Mouse (Mus musculus) gonadal fat pad, adult 2 months (tissue): ENCODE results near the gene Pak6. TPM values are rescaled to one million over a fixed set of nuclear protein-coding genes. Genes with fewer than 3 reads are reported as not detected.

ENCODE experiments used
- DNase-seq: peaks from one replicate; pipeline ENCODE4 v3.0.0-alpha.2; 2012; ENCODE audit warnings: low read depth
- polyA plus RNA-seq: library from polyadenylated mRNA; depleted of rRNA; stranded (reverse); fragments of >200 nt; gene quantifications from 2 replicates; pipeline ENCODE4 v1.2.3, GENCODE M21; 2012

Gene Pak6
- polyA plus RNA-seq, 1 experiment: 1.8 TPM

- DNase-seq: no peak
Measured at GRCm38 (mm10) chr2:118697311-118697877, 34.3 kb downstream of the Pak6 start.

- no peak for DNase-seq
Measured at GRCm38 (mm10) chr2:118697955-118698354, 34.9 kb downstream of the Pak6 start.

- no peak for DNase-seq
Measured at GRCm38 (mm10) chr2:118700179-118701062, 37.3 kb downstream of the Pak6 start.

GRCm38 (mm10) chr2:118701161-118701560, 38.1 kb downstream of the Pak6 start:
- DNase-seq: no peak

- no peak for DNase-seq
Measured at GRCm38 (mm10) chr2:118701971-118702882, 39.1 kb downstream of the Pak6 start.

- no peak for DNase-seq
Measured at GRCm38 (mm10) chr2:118702883-118703761, 40.0 kb downstream of the Pak6 start.

- DNase-seq: no peak
Measured at GRCm38 (mm10) chr2:118703913-118704730, 41.0 kb downstream of the Pak6 start, which contains the start of gene Ankrd63. TSS of gene Ankrd63 (minus strand) at chr2:118703963.

GRCm38 (mm10) chr2:118706436-118706835, 43.3 kb downstream of the Pak6 start:
- DNase-seq: no peak

- DNase-seq: no peak
Measured at GRCm38 (mm10) chr2:118708472-118708871, 45.4 kb downstream of the Pak6 start.

GRCm38 (mm10) chr2:118709655-118710221, 46.6 kb downstream of the Pak6 start:
- DNase-seq: no peak

- no peak for DNase-seq
Measured at GRCm38 (mm10) chr2:118711038-118711494, 48.0 kb downstream of the Pak6 start.

- DNase-seq: no peak
Measured at GRCm38 (mm10) chr2:118713631-118714030, 50.5 kb downstream of the Pak6 start.

GRCm38 (mm10) chr2:118714230-118714629, 51.1 kb downstream of the Pak6 start:
- no peak for DNase-seq

- DNase-seq: no peak
Measured at GRCm38 (mm10) chr2:118716677-118717076, 53.6 kb downstream of the Pak6 start.

GRCm38 (mm10) chr2:118723693-118724486, 60.8 kb downstream of the Pak6 start:
- DNase-seq: no peak

GRCm38 (mm10) chr2:118725511-118725910, 62.4 kb downstream of the Pak6 start:
- DNase-seq: no peak

- DNase-seq: no peak
Measured at GRCm38 (mm10) chr2:118726873-118727272, 63.8 kb downstream of the Pak6 start.

GRCm38 (mm10) chr2:118727911-118728310, 64.8 kb downstream of the Pak6 start:
- DNase-seq: no peak

- no peak for DNase-seq
Measured at GRCm38 (mm10) chr2:118728337-118728736, 65.2 kb downstream of the Pak6 start, which contains the start of gene Plcb2. TSS of gene Plcb2 (minus strand) at chr2:118728438.
